Mouse (Mus musculus) urinary bladder, adult 2 months (tissue): ENCODE measurements around the gene Sys1. TPM values are rescaled to one million over a fixed set of nuclear protein-coding genes. Genes with fewer than 3 reads are reported as not detected.

ENCODE experiments used
- DNase-seq: peaks from one replicate; pipeline ENCODE4 v3.0.0; 2022; ENCODE audit warnings: low spot score
- polyA plus RNA-seq: library from polyadenylated mRNA; depleted of rRNA; stranded (reverse); fragments of >200 nt; gene quantifications from 2 replicates; pipeline ENCODE4 v1.2.3, GENCODE M21; 2012; rRNA removed

Sys1 gene
- polyA plus RNA-seq, result 38.9 and 45.9 TPM in 2 replicates

DNA sequence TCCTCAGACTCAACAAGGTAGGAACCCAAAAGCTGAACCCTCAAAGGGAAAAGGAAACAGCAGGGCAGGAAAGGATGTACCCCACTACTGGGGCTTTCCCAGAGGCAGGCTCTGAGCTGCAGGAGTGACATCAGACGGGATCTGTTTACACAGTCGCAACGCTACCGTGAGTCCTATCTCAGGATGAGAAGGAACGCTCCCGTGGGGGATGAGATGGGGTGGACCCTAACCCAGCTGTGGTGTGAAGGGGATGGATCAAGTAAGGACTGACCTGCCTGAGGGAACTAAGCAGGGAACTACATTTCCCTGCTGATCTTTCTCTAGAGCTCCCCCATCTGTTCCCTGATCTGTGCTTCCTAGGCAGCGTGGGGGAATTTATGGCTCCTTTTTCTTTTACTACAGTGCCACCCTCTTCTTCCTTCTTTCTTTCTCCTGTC lies at the start of gene Sys1:
Gene Sys1, plus strand, starts transcription at position 101 of the 437 bp plus-strand sequence.
- no peak for DNase-seq

DNA sequence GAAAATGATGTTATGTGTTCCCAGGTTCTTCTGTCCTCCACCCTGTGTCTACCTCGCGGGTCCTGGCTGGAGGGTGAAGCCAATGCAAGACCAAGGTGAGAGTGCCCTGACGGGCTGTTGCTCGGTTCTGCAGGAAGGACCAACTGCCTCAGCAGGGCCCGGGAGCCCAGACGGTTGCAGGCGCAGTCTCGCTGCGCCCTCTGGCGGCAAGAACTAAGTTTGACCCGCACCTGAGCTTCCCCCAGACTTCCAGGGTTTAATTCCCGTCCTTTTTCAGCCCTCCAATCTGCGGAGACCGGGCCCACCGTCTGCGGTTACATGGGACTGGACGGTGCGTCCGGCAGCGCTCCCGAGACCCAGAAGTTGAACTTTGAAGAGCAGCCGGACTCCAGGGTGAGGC lies 49.1 kb upstream of the Sys1 start:
- no peak for DNase-seq

DNA sequence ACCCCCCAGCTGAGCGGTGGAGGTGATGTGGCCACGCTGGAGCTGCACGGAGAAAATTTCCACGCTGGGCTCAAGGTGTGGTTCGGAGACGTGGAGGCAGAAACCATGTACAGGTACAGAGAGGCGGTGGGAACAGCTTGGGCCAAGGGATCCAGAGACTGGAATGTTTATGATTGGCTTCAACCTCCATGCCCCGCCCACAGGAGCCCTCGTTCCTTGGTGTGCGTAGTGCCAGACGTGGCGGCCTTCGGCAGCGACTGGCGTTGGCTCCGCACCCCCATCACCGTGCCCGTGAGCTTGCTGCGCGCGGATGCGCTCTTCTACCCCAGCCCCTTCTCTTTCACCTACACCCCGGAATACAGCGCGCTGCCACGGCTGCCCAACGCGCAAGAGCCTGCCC lies 42.6 kb upstream of the Sys1 start:
- DNase-seq, result no peak

DNA sequence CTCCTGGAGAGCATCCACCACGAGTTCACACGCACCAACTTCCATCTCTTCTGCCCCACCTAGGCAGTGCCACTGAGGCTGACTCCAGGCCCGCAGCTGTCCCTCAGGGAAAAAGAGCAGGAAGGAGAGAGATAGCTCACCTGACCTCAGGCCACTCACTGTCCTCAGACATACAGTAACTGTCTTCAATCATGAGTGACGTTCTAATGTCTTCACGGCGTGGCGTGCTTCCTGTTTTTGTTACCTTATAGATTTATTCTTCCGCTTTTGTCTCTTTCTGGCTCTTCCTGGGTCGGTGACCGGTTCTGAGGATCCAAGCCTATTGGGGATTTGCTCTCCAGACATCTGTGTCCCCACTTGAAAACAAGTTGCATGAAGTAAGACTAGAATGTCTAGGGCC lies 42.2 kb upstream of the Sys1 start:
- no peak for DNase-seq

DNA sequence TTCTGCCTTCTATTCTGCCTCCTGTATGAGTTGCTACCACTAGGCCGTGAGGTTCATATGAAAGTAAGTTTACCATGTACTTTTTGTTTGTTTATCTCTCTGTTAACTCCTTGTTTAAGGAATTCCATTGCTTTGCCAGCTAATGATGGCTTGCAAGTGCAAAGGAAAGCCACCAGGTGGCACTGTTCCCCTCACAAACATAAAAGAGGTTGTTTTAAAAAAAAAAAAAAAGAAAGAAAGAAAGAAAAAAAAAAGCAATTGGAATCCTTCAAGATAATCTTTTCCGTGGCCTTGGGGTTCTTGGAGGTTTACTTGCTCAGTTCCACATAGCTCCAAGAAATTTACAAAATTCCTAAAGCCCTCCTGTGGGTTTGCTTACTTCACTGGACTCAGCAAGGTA lies 39.6 kb upstream of the Sys1 start:
- DNase-seq, result no peak

DNA sequence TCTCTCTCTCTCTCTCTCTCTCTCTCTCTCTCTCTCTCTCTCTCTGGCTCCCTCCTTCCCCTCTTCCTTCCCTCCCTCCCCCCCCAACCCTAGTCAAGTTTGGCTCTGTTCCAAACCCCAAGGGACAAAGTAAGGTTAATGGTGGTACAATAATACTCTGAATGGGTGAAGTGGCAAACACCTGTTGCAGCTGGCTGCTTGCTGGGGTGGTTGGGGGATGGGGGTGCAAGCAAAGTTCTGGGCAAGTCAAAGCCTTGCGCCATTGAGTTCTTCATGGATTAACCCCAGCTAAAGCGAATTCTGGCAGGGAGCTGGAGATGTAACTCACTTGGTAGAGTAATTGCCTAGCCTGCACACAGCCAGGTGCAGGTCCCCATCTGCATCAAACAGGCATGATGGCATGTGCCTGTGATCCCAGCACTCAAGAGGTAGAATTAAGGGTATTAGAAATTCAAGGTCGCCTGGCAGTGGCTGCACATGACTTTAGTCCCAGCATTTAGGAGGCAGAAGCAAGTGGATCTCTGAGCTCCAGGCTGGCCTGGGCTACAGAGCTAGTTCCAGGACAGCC lies 38.4 kb upstream of the Sys1 start:
- no peak for DNase-seq

DNA sequence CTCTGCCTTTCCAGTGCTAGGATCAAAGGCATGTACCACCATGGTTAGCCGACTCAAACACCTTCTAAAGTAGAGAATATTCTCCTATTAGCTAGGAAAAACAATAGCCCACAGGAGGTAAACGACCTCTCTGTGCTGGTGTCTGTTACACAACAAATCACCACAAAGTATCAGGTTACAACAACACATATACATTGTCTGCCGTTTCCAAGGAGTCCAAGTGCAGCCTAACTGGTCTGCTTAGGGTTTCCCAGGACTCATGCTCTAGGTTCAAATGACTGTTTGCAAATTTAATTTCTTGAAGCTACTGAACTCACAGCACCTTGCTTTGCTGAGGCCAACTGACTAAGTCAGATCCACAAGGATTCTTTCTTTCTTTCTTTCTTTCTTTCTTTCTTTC lies 37.3 kb upstream of the Sys1 start:
- DNase-seq, result no peak

DNA sequence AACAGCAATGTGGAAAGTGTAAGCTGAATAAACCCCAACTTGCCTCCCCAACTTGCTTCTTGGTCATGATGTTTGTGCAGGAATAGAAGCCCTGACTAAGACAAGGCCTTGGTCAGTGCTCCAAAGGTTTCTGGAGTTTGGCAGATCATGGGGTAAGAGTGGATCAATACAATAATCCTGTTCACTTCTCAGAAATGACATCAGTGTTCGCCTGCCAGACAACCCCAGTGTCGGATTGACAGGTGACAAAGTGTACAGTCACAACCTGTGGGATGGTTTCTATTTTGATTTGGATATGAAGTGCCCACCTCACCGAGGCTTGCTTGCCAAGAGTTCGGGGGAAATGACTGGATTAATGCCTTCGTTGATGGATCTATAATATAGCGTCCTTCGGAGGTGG lies 35.5 kb upstream of the Sys1 start:
- no peak for DNase-seq

DNA sequence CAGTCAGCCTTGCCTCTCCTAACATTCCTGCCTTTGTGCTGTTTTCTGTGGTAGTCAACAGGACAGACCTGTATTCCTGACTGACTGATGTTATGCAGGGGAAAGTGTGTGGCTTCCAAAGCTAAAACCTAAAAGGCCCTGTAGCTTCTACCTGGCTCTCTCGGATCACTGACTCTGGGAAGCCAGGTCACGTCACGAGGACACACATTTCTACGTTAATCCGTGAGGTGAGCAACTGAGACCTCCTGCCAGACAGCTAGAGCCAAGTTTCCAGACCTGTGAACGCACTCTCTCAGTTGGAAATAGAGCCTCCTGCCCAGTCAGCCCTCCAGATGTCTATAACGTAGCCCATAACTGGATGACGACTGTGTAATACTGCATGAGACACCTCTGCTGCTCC lies 34.8 kb upstream of the Sys1 start:
- no peak for DNase-seq

DNA sequence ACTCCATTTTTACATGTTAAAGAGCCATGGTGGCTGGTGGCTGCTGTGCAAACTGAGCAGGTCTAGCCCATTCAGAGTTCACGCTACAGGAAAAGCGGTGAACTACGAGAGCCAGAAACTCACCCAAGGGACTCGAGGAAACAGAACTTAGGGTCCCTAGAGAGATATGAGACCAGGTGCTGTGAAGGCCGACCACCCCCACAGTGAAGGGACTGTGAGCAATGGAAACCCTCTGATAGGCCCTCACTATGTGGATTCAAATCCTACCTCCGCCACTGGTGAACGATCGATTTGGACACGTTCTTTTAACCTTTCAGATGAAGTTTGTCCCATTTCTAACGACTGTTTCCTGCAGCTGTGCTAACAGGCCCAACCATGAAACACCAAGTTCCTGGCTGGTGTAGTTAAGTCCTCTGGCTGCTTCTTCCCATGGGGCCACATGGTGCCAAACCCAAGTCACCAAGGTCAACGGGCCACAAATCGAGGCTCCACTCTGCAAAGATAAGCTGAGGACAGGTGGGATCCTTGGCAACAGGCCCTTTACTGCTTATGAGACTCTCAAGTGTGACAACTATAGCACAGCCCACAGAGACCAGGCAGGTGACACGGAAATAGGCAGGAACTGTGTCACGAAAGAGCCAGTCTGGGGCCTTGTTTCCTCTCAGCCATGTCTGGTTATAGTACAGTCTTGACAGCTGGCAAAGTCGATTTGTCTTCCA lies 33.9 kb upstream of the Sys1 start:
- DNase-seq, result no peak

DNA sequence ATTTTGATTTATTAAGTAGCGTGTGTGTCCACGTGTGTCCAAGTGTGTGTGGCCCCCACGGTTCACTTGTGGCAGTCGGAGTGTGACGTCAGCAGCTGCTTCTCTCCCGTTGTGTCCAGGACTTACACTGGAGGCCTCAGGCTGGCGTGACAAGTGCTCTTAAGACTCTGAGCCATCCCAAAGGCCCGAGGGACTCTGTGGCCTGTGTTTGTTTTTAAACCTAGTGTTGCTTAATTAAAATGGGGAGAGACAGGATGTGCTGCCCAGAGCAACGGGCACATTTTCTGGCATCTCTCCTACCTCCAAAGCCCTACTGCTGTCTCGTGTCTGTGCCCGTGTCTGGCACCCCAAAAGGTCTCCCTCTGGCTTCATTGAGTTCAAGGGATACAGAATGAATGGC lies 33.3 kb upstream of the Sys1 start:
- DNase-seq, result no peak

DNA sequence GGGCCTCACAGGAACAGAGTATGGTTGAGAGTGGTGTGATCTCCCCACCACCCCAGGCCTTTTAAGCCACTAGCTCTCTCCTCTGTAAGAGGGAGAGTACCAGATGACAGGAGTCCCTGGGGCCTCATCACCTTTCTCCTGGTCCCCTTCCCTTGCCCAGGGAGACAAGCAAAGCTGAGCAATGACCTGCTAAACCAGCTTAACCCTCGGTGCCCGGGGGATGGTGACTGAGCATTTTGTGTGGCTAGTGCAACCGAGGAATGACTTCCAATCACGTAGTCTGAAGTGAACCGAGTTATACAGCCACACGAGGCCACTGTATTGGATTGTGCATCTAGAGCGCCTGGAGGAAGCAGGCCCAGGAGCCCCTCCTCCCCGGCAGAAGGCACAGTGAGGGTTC lies 32.4 kb upstream of the Sys1 start:
- no peak for DNase-seq

DNA sequence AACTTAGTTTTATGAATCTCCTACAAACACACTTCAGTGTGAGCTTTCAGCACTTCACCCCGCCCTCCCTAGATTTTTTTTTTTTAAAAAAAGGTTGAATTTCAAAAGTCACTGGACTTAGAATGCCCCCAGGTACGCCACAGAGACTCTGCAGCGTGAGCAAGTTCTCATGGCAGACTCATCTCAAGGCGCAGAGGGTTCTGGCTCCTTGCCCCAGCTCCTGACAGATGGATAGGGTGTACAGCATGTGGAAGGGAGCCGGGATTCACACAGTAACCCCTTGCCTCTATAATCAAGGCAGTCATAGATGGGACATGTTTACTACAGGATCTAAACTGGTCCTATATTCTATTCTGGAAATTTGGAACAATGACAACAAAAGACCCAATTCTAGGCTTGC lies 31.4 kb upstream of the Sys1 start:
- DNase-seq, result no peak

DNA sequence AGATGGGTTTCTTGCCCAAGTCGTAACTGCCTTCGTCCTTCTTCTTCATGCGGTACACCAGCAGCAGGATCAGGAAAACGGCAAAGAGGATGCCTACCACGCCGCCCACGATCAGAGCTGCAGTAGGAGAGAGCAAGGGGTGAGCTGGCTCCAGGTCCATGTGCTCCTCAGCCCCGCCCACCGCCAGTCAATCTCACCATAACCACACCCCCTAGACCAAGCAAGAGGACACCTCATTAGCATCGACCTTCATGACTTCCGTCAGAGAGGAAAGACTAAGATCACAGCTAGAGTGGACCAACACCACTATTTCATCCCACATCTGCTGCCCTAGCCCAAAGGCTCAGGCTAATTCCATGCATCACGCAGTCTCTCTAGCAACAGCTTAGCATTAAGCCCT lies 30.6 kb upstream of the Sys1 start:
- no peak for DNase-seq

DNA sequence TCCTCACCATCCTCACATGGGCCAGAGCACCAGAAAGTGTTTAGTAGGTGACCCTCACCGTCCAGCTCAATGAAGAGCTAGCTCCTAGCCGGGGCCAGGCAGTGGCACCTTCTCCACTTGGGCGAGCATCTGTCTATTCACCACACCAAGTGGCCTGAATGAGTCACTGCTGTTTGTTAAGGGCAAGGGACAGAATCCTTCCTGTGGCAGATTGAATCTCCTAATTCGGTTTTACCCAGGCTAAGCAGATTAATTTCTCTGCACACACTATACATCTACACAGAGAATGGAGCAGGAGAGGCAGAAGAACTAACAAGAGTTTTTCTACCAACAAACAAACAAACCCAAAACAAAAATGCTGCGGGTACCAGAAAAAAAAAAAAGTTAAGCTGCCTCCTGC lies 29.8 kb upstream of the Sys1 start:
- DNase-seq, result no peak

DNA sequence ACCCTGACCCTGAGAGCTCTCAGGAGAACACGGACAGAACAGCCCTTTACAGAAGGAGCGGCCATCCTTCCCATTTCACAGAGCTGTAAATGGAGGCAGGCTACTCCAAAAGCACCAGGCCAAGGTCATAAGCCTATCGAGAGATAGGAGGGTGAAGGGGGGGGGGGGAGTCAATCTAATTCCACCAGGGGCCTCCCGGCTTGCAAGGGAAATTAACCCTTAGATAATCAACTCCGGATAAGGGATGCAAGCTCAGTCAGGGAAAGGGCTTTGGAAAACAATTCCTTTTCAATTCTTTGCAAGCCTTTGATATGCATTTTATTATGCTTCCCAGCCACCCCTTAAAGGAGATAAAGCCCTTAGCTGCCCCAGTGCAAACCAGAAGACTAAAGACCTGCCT lies 28.3 kb upstream of the Sys1 start:
- DNase-seq, result no peak

DNA sequence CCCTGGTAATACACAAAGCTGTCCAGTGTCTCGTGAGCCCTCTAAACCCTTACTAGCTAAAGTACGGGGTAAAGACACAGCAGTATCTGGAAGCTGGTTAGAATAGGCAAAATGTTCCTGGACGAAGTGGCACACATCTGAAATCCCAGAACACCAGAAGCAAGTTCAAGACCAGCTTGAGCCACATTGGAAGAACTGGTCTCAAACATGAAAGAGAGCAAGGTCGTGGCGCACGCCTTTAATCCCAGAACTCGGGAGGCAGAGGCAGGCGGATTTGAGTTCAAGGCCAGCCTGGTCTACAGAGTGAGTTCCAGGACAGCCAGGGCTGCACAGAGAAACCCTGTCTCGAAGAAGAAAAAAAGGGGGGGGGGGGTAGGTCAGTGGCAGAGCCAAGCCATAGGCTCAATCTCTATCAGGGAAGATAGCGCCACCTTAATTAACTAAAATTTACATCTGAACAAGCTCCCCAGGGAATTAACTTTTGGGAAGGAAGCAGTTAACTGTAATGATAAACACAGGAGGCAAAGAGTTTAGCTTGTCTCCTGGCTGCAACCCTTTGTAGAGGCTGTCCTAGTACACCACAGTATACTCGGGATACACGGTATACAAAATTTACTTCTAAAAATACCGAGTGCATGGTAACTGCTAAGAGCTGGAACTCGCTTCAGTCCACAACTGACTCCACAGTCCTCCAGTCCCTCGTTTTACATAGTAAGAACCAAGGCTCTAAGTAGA lies 26.7 kb upstream of the Sys1 start:
- no peak for DNase-seq

DNA sequence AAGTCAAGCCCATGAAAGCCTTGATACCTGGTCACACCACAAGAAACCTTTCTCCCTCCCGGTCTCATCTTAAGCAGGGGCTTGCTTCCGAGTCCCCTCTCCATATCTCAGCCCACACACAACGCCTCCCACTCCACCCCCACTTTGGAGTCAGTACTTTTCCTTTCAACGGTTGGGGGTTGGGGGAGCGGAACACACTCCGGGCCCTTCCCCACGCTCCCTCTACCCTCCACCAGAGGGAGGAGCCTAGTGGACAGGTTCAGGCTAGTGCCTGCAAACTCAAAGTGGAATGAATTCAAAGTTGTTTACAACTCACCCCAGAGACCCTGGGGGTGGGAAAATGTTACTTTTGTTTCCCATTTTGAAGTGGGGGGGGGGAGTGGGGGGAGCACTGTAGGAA lies 26.1 kb upstream of the Sys1 start:
- DNase-seq, result no peak

DNA sequence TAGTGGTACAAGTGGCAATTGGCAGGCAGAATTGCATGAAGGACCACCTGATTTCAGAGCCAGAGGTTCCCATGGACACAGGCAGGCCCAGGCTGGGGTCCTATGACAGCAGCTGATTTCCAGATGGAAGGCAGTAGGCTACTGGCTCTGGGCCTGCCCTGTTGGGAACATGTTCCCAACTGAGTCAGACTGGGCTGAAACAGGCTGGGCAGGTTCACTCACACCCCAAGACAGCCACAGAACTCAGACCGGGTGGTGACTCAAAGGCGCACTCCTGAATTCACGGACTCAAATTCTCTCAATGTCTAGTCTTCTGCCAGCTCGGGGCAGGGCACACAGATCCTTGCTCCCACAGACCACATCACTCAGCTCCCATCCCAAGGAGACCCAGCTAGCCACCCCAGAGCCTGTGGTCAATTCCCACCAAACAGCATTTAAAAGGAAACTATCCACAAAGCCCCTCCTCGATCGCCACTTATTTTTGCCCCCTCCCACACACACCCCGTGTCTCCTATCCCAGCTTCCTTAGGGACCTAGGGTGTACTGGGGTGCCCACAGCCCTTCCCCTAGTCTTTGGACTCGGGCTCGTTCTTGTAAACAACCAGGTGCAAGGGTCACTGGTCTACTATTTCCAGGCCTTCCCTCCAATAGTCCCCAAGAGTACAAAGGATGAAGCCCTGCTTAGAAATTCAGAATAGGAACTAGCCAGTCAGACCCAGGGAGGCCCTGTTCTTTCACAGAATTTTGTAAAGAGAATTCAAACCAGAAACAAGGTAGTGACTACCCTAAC lies 24.9 kb upstream of the Sys1 start:
- DNase-seq, result no peak

DNA sequence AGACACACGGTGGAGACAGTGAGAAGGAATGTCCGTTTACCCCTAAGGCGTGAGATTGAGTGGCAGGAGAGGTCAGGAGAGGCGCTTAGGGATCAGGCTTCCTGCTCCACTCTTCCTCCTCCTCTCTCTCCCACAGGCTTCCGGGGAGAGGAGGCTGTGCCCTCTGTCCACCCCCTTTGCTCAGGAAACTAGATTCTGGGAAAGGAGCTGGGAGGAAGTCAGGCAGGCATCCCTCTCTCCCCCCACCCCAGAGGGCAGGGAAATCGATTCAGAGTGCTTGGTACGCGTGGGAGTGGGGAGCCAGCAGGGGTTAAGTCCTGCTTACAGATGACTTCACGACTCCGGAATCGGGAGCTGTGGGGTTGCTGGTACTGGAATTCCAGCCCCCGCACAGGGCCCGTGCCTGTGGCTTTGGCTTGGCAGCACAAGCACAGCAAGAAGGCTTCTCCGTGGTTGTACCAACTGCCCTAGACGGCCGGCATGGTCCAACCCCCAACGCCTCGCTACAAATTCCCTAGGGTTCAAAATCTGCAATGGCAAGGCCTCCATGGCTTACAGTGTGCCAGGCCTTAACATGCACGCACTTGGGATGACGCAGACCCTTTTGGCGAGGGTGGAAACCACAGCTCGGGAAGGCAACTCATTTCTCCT lies 24.1 kb upstream of the Sys1 start:
- no peak for DNase-seq

DNA sequence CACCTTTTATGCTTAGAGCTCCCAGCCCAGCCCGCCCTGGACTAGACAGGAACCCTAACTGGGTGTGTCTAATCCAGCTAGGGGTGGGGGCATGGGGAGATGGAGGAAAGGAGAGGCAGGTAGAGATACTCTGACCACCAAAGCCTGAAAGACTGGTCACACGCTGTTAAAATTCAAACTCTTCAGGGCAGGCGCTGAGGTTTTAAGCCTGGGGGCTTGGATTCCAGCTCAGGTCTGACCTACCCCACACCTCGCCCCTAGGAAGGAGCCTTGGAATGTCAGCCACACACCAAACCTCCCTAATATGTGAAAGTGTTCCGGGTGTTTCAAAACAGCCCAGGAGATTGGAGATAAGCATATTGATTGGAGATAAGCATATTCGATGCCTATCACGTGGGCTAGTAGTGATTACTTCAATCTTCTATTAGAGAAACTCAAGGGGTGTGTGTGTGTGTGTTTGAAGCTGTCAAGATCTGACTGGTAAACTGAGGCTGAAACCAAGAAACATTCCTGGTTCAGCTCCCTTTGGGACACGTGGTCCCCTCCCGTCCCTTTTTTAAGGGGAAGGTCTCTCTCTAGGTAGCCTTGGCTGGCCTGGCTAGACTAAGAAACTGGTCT lies 23.4 kb upstream of the Sys1 start:
- no peak for DNase-seq

DNA sequence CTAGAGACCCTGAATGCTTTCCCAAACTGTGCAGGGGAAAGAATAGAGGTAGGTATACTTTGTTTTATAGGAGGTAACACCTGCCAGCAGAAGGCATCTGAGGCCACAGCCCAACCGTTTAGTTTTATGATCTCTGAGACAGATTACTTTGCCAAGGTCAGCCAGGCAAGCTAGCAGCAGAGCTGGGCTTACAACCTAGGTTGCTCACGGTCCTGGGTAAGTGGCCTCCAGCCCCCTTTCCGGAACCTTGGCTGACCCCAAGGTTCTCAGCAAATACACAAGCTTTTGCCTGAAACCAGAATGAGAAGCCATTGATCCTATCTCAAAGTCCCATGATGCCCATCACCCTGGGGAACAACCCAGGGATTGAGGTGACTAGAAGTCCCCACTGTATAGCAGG lies 22.1 kb upstream of the Sys1 start:
- no peak for DNase-seq
